Mouse (Mus musculus): Measurements from ENCODE around the gene Pbld2.
"Not testable (repeated sequence)": the region's sequence is repeated elsewhere in the genome, so short reads cannot be mapped to it uniquely, and the experiment has no call there.

Pbld2 gene

GRCm38 (mm10) chr10:63025491-63026011, 1.4 kb downstream of the Pbld2 start:
- ATAC-seq (ENCODE audit: low TSS enrichment), result no peak

GRCm38 (mm10) chr10:63026156-63026794, 2.2 kb downstream of the Pbld2 start:
- ATAC-seq (ENCODE audit: low TSS enrichment), result no peak

DNA sequence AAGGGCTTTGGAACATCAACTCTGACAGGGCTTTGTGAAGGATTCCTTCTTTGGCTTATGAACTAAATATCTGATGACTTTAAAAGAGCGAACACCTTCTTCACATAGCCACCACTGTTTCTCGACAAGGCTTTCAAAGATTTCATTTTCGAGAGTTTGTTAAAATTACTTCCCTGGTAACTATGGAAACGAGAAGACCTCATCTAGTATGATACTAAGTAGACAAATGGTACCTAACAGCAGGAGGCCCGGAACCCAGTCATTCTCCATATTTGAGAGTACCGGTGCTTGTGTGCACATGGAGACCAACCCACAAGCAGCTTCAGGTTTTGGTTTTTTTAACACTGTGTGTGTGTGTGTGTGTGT, 2.7 kb downstream of the Pbld2 start:
- no peak for ATAC-seq (ENCODE audit: low TSS enrichment)

- ATAC-seq (ENCODE audit: low TSS enrichment), result no peak
Observed at GRCm38 (mm10) chr10:63027376-63028161, 3.5 kb downstream of the Pbld2 start.

DNA sequence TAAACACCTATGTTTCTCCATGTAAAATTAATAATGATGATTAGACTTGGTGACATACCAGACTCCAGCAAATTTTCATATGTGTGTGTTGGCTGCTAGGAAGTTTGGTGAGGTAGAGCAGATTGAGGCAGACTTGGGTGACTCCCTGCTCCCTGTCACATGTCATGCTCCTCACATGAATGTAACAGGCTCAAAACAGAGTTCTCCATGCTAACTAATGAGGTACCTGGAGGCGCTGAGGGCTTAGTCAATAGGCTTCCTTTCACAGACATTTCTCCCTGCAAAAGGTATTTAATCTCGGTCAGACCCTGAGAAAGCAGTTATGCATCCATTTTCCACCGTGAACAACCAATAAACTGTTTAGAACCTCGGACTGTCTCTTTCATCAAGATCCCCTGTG, 4.3 kb downstream of the Pbld2 start:
- no peak for ATAC-seq (ENCODE audit: low TSS enrichment)

DNA sequence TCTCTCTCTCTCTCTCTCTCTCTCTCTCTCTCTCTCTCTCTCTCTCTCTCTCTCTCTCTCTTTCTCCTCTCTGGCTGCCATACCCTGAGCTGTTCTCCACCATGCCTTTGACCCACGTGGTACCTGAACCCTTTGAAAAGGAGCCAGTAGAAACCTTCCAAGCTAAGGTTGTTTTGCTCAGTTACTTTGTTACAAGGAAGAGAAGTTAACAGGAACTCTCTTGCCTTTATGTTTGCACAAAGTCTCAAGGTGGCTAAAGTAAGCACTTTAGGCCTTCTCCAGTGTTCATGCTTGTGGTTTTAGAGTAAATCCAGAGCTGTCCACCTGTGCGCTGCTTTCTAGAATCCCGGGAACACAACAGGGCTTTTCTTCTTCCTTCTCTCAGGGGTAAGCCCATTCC, 8.2 kb downstream of the Pbld2 start:
- no peak for ATAC-seq (ENCODE audit: low TSS enrichment)

GRCm38 (mm10) chr10:63032956-63033355, 8.8 kb downstream of the Pbld2 start:
- ATAC-seq (ENCODE audit: low TSS enrichment), result no peak

DNA sequence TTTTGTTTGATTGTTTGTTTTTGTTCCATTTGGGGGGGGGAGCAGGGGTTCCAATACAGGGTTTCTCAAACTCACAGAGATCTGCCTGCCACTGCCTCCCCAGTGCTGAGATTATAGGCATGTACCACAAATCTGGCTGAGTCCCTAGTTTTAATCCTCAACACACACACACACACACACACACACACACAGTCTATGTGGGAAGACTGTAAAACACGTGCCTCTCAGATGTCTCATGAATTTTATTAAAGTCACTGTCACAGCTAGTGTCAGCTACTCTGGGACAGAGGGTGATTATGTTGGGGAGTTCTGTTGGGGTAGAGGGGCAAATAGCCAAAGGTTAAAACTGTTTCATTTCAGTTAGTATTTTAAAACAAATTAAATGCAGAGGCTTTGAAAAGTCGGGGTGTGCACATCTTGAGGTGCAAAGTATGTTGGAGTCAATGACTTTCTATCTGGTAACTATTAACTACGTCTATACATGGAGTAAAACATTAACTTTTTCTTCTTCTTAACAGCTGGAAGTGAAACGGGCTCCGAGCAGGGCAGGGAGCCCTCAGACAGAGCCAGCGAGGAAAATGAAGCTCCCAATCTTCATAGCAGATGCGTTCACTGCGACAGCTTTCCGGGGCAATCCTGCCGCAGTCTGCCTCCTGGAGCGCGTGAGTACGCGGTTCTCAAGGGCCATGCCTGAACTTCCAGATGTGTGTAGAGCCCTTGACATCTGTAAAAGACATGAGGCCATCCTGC, 14.6 kb downstream of the Pbld2 start:
- no peak for ATAC-seq (ENCODE audit: low TSS enrichment)

DNA sequence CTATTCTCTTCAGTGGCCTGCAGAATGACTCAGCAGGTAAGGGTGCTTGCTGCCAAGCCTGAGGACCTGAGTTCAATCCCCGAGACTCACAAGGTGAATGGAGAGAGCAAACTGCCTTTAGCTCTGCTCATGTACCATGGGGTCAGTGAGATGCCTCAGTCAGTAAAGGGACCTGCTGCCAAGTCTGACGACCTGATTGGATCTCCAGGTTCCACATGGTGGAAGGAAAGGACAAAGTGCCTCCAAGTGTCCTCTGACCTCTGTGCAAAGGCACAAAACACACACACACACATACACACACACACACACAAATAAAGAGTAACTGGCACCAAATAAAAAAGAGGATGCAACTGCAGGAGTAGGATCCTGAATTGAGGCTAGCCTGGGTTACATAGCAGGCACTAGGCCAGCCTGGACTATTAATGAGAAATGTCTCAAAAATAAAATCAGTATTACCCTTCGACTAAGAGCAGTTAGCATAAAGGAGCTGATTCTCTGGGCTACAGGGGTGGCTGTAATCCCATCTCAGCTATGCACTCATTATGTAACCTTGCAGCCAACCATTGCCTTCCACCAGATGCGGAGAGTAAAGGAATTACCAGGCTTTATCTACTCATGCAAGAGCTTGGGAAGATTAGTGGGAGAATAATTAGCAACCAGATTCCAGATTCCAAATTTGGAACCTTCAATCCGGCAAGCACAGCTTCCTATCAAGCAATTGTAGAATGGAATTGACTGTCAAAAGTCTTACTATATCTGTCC, 15.9 kb downstream of the Pbld2 start:
- peak; percentile 38; the same call in 1 of the 2 replicates for ATAC-seq (ENCODE audit: low TSS enrichment)

DNA sequence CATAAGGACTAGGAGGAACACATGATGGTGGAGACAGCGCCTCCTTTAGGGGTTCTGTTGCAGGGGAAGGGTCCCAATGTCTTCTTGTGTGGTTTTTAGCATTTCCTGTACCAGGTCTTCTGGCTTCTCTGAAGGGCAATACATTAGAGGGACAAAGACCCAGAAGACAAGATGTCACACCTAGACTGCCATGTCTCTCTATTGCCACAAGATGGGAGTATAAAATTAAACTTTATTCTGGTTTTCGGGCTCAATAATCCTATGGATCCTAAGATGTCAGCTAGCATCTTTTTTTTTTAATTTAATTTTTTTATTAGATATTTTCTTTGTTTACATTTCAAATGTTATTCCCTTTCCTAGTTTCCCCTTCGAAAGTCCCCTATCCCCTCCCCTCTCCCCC, 19.0 kb downstream of the Pbld2 start:
- peak; percentile 64; the same call in 1 of the 2 replicates for ATAC-seq (ENCODE audit: low TSS enrichment)

DNA sequence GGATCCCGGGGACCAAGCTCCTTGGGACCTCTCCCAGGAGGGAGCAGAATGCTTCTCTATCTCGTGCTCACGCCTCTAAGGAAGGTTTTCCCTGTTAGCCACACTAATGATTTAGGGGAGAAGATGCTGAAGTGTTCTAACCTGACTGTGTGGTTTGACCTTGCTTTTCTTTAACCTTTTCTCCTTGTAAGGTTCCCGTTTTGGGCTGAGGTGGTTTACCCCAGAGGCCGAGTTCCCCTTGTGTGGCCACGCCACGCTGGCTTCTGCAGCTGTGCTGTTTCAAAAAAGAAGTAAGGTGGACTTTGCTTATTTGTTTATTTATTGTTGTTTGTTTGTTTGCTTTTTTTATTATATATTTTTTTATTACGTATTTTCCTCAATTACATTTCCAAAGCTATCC, 23.6 kb downstream of the Pbld2 start:
- no peak for ATAC-seq (ENCODE audit: low TSS enrichment)

GRCm38 (mm10) chr10:63049106-63049505, 25.0 kb downstream of the Pbld2 start:
- no peak for ATAC-seq (ENCODE audit: low TSS enrichment)

DNA sequence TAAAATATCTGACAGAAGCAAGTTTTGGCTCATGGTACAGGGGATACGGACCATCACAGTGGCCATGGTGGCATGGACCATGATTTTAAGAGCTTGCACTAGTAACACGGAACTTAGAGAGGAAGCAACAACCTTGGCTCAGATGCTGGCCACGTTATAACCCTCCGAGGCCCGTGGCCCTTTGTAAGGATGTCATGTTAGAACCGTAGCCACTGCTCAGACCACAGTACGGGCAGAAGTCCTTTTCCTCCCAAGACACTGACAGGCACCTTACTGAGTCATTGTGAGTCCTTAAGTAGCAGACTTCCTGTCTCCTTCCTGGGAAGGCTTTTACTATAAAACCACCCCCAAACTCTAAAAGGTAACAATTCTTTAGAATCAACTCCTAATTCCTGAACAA, 27.2 kb downstream of the Pbld2 start:
- no peak for ATAC-seq (ENCODE audit: low TSS enrichment)

GRCm38 (mm10) chr10:63052011-63052410, 27.9 kb downstream of the Pbld2 start:
- no peak for ATAC-seq (ENCODE audit: low TSS enrichment)

- ATAC-seq (ENCODE audit: low TSS enrichment), result no peak
Observed at GRCm38 (mm10) chr10:63053007-63053406, 28.9 kb downstream of the Pbld2 start.

GRCm38 (mm10) chr10:63054071-63054470, 30.0 kb downstream of the Pbld2 start:
- ATAC-seq (ENCODE audit: low TSS enrichment), result not testable (repeated sequence)

DNA sequence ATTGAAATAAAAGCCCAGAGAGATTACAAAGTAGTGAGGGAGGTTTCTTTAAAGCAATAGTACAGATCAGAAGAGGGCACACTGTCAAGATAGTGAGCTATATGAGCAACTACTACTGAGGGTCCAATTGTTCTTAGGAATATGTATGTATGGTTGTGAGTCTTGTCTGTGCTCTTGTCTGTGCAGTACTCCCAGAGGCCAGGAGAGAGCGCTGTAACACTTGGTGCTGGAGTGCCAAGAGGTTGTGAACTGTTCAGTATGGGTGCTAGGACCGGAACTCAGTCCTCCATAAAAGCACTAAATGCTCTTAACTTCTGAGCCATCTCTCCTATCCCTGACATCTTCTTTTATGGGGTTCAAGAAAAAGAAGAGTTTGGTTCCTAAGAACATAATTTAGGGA, 30.5 kb downstream of the Pbld2 start:
- ATAC-seq (ENCODE audit: low TSS enrichment), result no peak

- no peak for ATAC-seq (ENCODE audit: low TSS enrichment)
Observed at GRCm38 (mm10) chr10:63056966-63057750, 33.0 kb downstream of the Pbld2 start.

GRCm38 (mm10) chr10:63059862-63060261, 35.7 kb downstream of the Pbld2 start, which contains the start of gene Pbld1:
Gene Pbld1, plus strand, starts transcription at chr10:63060162.
- no peak for ATAC-seq (ENCODE audit: low TSS enrichment)

- ATAC-seq (ENCODE audit: low TSS enrichment), result no peak
Observed at GRCm38 (mm10) chr10:63060406-63060805, 36.3 kb downstream of the Pbld2 start.

- ATAC-seq (ENCODE audit: low TSS enrichment), result no peak
Observed at GRCm38 (mm10) chr10:63061266-63061665, 37.2 kb downstream of the Pbld2 start.

All from frontal cortex, adult (tissue).